Mouse (Mus musculus) neutrophil, adult 83 days (primary cell): ENCODE measurements around the gene Tob1. TPM values are rescaled to one million over a fixed set of nuclear protein-coding genes. Genes with fewer than 3 reads are reported as not detected.

Experiments
- total RNA-seq, 2 experiments: library from RNA; stranded (reverse); gene quantifications; one replicate each; pipeline ENCODE4 v1.2.4; 2023

The Tob1 gene
- total RNA-seq: 10 to 100 TPM; 66.2 to 79.5 TPM

GRCm38 (mm10) chr11:94211124-94211603 lies at the start of gene Tob1:
TSS of gene Tob1 (plus strand) at chr11:94211454.

GRCm38 (mm10) chr11:94245955-94246788 lies 34.9 kb downstream of the Tob1 start, which contains the start of gene Wfikkn2:
TSS of gene Wfikkn2 (minus strand) at chr11:94246005.

Other genes starting within 250 kb of the Tob1 start
- 10 to 100 TPM; 26.3 to 37.1 TPM for gene Gm20390, start 243.2 kb upstream of the Tob1 start, total RNA-seq
- 10 to 100 TPM; 21.8 TPM for gene Nme1, start 242.9 kb upstream of the Tob1 start, total RNA-seq
- gene Spag9, start 215.4 kb upstream of the Tob1 start, total RNA-seq: 10 to 100 TPM; 88.7 to 93.4 TPM
- gene Wfikkn2, start 34.6 kb downstream of the Tob1 start, total RNA-seq: not detected
- gene Gm21885, start 70.4 kb downstream of the Tob1 start, total RNA-seq: not detected
- gene Luc7l3, start 110.5 kb downstream of the Tob1 start, total RNA-seq: 10 to 100 TPM; 33.6 to 38.0 TPM
- 10 to 100 TPM; 26.1 to 29.0 TPM for gene Ankrd40, start 116.5 kb downstream of the Tob1 start, total RNA-seq
- 1 to 10 TPM; 2.4 to 4.8 TPM for gene Abcc3, start 181.5 kb downstream of the Tob1 start, total RNA-seq